Mouse (Mus musculus): ENCODE measurements around the gene Fam71e1.

- TF ChIP-seq POLR2A (IDR thresholded peaks at IDR 0.05; ENCODE audit: control insufficient read depth, extremely low read depth, insufficient read depth, low read length, poor library complexity) = no peak
- TF ChIP-seq CTCF (IDR thresholded peaks at IDR 0.05; ENCODE audit: borderline replicate concordance, control insufficient read depth, extremely low read depth, insufficient read depth, low read length, poor library complexity) = no peak
Observed at GRCm38 (mm10) chr7:44456302-44456701, 40.1 kb upstream of the Fam71e1 start.
